Mouse (Mus musculus): ENCODE results near the gene Krtap17-1.

Gene Krtap17-1

DNA sequence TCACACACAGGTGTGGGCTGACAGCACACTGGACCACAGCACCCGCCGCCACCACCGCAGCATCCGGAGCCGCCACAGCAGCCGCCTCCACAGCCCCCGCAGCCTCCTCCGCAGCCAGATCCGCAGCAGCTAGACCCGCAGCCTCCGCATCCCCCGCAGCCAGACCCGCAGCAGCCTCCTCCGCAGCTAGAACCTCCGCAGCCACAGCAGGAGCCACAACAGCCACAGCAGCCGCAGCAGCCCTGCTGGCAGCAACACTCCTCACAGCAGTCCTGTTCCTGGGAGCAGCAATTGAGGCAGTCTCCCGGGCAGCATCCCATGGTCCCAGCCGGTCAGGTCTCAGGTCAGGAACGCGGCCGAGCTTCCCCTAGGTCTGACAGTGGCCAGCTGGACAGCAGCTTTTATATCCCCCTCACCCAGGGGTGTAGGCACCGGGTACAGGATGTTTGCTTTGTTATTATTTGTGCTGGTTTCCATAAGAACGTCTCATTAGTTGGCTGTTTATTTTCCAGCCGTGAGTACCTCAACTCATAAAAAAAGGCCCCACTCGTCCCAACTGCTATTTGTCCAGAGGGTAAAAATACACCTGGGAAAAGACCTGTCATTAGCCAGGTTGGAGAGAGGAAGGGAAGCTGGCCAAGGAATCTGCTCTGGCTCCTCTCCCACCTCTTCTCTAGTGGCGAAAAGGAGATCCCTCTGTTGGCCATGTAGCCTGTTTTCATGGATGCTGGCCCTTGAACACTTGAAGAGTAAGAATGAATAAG, at the start of gene Krtap17-1:
Krtap17-1 (minus strand) TSS at position 375 of the 764 bp plus-strand sequence.
- peak; percentile 17 to 56 for DNase-seq

DNA sequence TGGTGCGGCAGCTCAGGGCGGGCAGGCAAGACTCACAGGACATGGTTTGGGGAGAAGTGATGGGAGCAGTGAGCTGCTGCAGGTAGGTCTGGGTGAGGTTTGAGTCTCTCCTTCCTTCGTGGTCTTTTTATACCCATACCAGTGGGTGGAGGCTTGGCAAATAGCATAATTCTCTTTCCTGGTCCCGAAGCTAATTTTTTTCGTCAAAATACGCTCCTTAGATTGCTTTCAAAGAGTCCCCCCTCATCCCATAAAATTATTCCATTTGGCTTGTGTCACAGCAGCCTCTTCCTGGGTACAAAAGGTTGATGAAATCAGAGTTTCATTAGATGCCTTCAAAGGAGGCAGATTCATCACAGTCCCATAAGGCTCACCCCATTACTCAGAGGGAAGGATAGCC, 47.7 kb upstream of the Krtap17-1 start, which contains the start of gene Krt34:
Krt34 (minus strand) TSS at position 101 of the 400 bp plus-strand sequence.
- no peak for DNase-seq

DNA sequence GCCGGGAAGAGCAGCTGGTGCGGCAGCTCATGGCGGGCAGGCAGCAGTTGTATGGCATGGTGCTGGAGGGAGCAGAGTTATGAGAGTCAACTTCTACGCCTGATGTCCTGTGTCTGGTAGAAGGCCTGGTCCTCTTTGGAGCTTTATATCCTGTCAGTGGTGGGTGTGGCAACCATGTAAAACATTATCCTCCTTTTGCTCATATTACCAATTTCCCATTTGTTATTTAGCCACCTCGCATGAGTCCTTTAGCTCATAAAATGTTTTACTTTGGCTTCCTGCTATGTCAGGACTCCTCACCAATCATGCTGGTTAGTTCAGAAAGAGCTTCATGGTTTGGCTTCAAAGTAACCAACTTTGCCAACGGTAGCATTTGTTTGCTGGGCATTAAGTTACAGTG, 36.0 kb upstream of the Krtap17-1 start, which contains the start of gene Krt33b:
Krt33b (minus strand) TSS at position 101 of the 400 bp plus-strand sequence.
- no peak for DNase-seq

DNA sequence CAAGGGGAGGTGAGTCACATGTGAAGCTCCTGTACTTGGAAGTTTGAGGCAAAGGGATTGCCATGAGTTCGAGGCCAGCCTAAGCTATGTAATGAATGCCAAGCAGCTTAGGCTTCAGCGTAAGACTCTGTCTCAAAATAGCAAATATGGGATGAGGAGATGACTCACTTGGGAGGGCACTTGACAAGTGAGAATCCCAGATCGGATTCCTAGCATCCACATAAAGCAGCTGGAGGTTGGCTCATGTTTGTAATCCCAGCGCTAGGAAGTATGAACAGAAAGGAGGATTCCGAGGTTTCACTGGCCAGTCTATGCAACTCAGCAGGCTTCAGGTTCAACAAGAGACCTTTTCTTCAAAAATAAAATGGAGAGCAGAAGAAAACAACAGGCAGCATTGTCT, 27.6 kb upstream of the Krtap17-1 start:
- DNase-seq: no peak

DNA sequence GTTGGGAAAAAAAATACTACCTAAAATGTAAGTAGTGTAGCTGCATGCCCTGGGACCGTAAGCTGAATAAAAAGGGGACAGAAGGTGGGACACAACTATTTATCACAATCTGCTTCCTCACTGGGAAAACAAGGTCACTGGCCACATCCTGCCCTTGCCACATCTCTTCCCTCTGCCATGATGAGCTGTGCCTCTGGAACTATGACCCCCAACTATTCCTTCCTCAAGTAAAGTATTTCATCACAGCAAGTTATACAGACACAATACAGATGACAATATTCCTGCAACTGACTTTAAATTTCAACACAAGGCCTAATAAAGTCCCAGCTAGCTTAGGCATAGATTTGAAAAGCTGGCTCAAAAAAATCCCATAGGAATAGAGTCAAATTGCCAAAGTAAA, 25.7 kb upstream of the Krtap17-1 start:
- no peak for DNase-seq

DNA sequence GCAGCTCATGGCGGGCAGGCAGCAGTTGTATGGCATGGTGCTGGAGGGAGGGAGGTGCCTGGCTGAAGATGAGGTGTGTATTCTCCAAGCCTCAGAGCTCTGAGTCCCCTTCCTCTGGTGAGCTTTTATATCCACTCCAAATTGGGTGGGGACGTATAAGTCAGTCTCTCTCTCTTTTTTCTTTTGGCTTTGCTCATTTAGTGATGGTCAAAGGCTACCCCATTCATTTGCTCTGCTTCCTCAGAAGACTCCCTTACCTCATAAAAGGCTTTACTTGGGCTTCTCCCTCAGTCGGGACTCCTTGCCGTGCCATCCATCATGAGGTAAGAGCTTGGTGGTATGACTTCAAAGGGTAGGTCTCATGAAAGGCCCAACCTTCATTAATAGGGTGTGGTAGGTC, 22.3 kb upstream of the Krtap17-1 start, which contains the start of gene Krt33a:
Krt33a (minus strand) TSS at position 101 of the 400 bp plus-strand sequence.
- no peak for DNase-seq

DNA sequence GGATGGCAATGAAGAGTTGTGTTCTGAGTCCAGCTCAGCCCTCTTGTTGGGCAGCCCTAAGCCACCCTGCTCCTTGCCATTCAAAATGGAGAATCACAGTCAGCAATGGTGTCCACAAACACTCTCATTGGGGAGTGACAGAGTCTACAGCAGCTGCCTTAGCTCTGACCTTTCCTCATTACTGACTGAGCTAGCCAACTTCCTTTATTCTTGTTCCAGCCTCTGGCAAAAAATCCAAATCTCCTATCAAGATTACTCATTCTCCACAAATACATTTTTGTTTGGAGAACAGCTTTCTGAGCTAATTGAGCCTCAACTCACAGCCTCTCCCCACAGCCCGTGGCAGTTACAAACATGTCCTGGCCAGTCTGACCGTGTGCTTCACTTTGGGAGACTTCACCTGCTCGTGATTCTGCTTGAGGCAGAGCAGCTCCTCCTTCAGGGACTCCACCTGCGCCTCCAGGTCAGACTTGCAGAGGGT, 19.9 kb upstream of the Krtap17-1 start:
- peak in 1 of 2 experiments; percentile 30 for DNase-seq

DNA sequence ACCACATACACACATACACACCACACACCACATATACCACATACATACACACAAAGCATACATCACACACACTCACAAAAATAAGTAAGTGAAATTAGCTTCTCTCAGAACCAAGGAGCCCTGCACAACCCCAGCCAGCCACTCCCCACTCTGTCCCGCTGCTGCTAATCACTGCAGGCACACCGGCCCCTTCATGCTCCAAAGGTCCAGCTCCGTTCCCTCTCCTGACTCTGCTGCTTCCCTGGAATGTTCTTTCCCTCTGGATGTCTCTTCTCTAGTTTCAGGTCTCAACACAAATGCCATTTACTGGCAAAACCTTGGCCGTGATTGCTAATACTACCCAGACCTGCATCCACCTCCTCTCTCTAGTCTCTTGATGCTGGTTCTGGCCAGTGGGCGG, 16.9 kb upstream of the Krtap17-1 start:
- no peak for DNase-seq

DNA sequence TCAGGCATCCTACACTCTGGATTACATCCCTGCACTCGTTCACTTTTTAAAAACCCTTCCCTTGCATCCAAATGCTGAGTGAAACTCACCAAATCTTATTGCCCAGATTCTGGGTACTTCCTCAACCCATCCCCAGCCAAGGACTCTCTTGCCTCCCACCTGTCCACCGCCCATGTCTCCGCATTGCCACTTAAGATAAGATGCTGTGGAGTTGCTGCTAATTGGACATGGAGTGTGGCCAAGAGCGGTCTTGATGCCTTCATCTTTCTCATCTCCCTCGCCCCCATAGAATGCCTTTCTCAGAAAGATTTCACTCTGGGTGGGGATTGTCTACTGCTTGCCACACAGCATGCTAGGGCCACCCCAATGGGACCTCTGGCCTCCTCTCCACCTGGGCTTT, 14.5 kb upstream of the Krtap17-1 start:
- no peak for DNase-seq

DNA sequence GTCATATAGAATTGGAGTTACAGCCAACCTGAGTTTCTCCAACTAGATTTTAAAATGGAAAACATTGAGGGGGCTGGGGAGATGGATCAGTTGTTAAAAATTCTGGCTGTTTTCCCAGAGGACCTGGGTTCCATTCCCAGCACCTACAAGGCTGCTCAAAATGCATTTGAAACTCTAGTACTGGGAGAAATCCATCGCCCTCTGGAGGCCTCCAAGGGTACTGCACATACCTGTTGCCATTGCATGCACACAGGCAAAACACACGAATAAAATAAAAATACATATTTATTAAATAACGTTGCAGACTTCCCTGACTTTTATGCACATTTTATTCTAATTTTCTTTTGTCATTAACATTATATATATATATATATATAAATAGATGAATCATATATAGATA, 12.8 kb upstream of the Krtap17-1 start:
- DNase-seq: no peak

DNA sequence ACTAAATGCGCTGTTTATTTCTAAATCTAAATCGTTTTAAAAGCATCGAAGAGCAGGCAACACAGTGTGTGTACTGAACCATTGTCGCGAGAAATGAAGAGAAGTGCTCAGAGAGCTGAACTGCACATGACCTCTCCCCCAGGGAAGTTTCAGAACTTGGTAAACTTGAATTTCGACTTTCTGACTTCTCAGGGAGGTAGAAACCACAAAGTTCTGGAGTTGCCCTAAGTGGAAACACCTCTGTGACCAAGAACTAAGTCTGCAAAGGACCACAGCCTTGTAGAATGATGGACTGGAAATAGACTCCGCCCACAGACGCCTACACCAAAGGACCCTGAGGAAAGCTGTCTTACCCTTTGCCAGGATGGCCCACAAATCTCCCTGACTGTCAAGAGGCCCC, 12.1 kb upstream of the Krtap17-1 start:
- DNase-seq: peak in 1 of 2 experiments; percentile 40

DNA sequence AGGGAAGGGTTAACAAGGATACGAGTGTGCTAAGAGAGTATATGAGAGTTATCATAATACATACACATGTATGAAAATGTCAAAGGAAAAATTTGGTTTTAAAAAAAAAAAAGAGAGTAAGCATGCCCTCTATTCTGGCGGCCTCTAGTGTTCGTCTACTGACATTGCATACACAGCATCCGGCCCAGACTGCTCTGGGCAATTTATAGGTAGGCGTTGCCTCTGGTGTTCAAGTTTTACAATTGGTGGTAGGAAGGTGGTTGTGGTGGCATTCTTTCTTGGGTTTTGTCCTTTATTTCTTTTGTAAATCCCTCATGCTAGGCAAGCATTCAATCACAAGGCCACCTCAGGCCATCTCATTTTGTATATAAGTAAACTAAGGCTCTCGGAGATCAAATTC, 11.1 kb upstream of the Krtap17-1 start:
- DNase-seq: peak; percentile 32 to 66

DNA sequence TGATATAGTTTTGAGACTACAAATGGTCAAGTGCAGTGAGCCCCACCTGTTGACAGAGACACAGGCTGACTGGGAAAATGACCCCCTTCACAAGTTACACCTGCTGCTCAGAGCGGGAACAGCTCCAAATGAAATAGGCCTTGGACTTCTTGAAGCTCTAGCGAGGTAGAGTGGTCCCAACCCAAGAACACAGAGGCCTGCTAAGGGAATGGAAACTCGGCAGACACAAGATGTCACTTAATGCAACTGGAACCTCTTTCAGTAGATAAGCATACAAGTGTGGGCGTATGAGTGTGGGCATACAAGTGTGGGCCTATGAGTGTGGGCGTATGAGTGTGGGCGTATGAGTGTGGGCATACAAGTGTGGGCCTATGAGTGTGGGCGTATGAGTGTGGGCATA, 5.3 kb upstream of the Krtap17-1 start:
- no peak for DNase-seq

DNA sequence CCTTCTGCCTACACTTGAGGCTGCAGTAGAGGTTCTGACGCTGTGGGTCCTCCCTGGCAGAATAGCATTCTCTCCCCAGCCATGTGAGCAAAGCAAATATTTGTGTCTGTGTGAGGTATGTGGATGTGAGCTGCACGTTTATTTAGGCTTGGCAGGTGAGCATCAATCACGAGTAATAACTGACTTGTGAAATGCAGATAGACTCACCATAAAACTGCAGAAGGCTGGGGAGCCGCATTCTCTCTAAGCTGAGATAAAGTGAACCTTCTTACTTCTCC, 529 bp upstream of the Krtap17-1 start:
- DNase-seq: peak in 1 of 2 experiments; percentile 36

DNA sequence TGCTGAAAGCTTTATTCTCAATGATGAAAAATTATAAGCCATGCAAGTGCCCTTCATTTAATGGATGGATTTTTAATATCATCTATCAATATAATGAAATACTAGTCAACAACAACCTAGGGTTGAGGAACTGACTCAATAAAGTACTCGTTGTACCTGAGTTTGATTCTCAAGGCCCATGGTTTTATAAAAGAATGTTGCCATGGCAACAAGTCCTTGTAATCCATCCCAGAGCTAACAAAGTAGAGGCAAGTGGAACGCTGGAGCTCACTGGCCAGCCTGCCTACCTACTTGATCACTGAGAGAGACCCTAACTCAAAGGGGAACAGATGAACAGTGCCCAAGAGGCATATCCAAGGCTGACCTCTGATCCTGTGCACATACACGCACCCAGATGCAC, 3.2 kb downstream of the Krtap17-1 start:
- DNase-seq: no peak

DNA sequence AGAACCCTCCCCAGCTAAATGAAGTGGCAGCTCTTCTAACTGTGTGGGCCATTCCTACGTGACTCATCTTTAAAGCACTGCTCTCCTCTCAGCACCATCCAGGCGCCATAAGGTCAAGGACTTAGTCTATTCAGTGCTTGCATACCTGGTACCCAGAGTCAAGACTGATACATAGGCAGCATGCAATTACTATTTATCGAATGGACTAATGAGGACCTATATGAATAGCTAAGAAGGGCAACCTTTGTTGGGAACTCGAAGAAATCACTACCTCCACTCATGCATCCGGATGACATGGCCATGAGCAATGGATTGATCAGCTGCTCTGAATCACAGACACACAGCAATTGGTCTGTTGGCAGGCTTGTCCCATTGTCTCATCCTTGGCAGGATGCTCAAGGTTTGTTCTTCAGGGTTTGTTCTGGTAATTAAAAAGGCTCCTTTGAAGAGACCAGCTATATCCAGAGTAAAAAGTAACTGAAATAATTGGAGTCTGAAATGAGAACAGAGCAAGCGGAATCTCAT, 3.9 kb downstream of the Krtap17-1 start:
- DNase-seq: no peak

DNA sequence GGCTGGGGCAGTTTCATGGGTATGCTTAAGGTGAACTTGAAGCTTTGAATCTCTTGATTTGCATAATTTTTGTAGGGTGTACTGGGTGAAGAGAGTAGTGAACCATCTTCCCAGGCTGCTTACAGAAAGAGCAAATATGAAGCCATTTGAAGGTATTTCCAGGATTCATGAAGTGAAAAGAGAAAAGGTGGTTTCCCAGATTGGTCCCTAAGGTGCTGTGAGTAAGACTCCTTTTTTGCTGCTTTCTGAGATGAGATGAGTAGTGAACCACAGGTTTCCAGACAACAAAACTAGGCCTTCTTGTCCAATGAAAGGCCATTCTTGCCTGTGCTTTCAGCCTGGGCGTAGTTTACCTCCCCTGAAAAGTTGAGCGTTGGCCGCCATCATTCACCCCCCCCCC, 5.3 kb downstream of the Krtap17-1 start:
- DNase-seq: no peak

DNA sequence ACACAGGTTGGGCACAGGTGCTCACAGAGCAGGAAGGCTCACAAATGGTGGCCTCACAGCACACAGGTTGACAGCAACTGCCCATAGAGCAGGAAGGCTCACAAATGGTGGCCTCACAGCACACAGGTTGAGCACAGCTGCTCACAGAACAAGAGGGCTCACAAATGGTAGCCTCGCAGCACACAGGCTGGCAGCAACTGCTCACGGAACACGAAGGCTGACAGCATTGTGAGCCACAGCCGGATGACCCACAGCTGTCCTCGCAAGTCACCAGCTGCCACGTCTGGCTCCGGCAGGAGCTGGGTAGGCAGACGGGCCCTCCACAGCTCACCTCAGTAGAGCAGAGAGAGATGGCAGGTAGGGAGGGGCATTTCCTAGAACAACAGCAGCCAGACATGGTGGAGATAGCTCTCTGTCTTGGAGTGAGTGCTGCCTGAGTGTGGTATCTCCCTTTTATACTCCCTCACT, 7.6 kb downstream of the Krtap17-1 start, which contains the start of gene Krtap16-1:
Krtap16-1 (minus strand) TSS at position 418 of the 468 bp plus-strand sequence.
- DNase-seq: no peak

DNA sequence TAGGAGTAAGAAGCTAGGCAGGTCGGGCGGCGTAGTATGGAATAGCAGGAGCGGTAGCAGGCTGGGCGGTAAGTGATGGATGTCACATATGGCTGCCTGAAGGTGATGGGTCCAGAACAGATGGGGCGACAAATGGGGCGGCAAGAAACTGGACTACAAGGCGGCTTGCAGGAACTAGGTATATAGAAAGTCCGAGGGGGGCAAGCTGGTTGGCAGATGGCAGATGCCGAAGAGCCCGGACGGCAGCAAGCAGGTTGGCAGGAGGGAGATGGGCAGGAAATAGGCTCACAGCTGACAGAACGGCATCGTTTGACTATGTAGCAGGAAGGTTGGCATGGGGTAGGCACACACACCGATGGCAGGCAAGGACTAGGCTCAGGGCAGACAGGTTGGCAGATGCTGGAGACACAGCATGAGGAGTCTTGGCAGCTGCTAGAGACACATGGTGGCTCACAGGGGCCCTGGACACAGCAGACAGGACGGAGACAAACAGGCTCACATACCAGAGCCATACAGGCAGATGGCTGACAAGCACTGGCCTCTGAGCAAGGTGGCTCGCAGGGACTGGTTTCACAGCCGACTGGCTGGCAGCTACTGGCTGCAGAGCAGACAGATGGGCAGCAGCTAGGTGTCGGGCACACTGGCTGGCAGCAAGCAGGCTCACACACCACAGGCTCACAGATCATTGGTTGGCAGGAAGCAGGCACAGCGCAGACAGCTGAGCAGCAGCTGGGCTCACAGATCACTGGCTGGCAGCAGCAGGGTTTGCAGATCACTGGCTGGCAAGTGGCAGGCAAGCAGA, 8.3 kb downstream of the Krtap17-1 start:
- no peak for DNase-seq

DNA sequence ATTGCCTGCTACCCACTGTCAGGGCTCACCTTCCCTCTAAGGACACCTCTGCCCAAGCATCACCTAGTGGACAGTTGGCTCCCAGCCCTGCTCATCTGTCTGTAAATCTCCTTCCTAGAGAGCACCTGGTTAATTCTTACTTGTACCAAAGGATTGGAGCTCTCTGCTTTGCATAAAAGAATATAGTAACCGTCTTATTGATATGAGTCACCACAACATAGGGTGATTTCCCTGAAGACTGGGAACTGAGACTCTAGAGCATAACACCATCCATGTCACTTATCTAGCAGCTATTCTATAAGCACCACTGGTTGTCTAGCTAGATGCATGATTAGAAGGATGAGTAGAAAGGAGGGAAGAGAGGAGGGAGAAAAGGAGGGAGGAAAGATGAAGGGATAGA, 10.4 kb downstream of the Krtap17-1 start:
- no peak for DNase-seq

DNA sequence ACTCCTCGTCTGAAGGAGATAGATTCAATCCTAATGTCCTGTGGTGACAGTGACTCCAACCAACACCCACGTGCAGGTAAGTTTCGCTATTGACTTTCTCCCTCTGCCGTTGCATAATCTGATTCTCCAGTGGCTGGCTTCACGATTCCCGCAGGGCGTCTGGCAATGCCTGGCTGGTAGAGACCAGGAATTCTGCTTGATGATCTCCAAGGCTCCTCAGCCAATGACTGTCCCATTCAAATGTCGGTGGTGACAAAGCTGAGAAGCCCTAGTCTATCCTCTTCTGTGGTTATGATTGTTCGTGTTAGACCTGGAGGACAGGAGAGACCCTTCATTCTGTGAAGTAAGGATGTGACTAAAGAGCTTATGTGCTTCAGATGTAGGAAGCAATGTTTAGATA, 11.1 kb downstream of the Krtap17-1 start:
- DNase-seq: no peak

DNA sequence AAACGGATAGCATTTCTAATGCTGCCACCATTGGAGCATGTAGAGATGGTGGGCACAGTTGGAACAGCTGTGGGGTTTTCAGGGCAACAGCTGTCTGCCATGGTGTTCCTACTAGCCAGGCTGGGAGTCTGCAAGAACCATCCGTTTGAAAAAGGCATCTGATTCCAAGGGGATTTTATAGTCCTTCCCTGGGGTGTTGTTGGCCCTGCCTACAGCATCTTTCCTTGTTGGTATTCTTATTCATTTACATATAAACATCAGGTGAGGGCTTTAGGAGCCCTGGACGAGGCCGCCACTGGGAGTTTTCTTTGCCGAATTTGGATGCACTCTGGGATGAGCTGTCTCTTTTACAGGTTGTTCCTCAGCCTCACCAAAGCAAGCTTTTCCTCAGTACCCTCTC, 14.8 kb downstream of the Krtap17-1 start, which contains the start of gene Krtap29-1:
Krtap29-1 (minus strand) TSS at position 101 of the 400 bp plus-strand sequence.
- no peak for DNase-seq

DNA sequence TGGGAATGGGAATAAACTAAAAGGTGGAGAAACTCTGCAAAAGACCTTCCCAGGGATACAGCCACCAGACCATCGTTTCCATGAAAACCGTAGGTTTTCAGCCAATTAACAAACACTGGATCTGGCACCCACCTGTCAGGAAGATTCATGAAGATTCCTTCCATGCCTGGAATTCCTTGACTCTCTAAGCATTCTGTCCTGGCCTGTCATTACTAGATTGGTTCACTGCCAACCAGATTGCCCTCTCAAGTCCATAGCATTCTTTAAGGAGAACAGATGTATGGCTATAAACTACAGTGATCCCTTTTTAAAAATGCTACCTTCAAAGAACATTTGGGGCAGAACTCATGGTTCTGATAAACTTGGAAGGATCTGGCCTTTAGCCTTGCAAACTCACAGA, 27.8 kb downstream of the Krtap17-1 start:
- no peak for DNase-seq

All from lung, adult 18-20 months (tissue).